Mouse (Mus musculus) spleen, postnatal 36 days (tissue): ENCODE data around the gene Rps24.
"Not testable (repeated sequence)": the region's sequence is repeated elsewhere in the genome, so short reads cannot be mapped to it uniquely, and the experiment has no call there.

Experiments used
- DNase-seq, 2 experiments: peaks; one replicate each; pipeline ENCODE4 v3.0.0; 2022; ENCODE audit warnings: low spot score in 2 of 2, mixed read lengths in 1 of 2

The Rps24 gene

GRCm38 (mm10) chr14:24486773-24487227, at the start of gene Rps24, which contains the start of gene Polr3a:
Gene Rps24, plus strand, starts transcription at chr14:24487125.
Gene Polr3a, minus strand, starts transcription at chr14:24487058.
- peak; percentile 87 to 89 for DNase-seq

- DNase-seq, result not testable (repeated sequence)
Observed at GRCm38 (mm10) chr14:24443529-24443928, 43.4 kb upstream of the Rps24 start.

GRCm38 (mm10) chr14:24458191-24458590, 28.7 kb upstream of the Rps24 start:
- DNase-seq, result no peak

- no peak for DNase-seq
Observed at GRCm38 (mm10) chr14:24468806-24469205, 18.1 kb upstream of the Rps24 start.

- no peak for DNase-seq
Observed at GRCm38 (mm10) chr14:24486241-24486767, 621 bp upstream of the Rps24 start.

- not testable (repeated sequence) for DNase-seq
Observed at GRCm38 (mm10) chr14:24489772-24490171, 2.8 kb downstream of the Rps24 start.

- peak; percentile 91 to 96 for DNase-seq
Observed at GRCm38 (mm10) chr14:24490468-24491265, 3.7 kb downstream of the Rps24 start.

- no peak for DNase-seq
Observed at GRCm38 (mm10) chr14:24491266-24491981, 4.5 kb downstream of the Rps24 start.

- no peak for DNase-seq
Observed at GRCm38 (mm10) chr14:24493256-24493655, 6.3 kb downstream of the Rps24 start.

- no peak for DNase-seq
Observed at GRCm38 (mm10) chr14:24496507-24496906, 9.6 kb downstream of the Rps24 start.

- DNase-seq, result no peak
Observed at GRCm38 (mm10) chr14:24497443-24497842, 10.5 kb downstream of the Rps24 start.

GRCm38 (mm10) chr14:24498561-24499255, 11.8 kb downstream of the Rps24 start:
- DNase-seq, result no peak

GRCm38 (mm10) chr14:24499478-24499877, 12.6 kb downstream of the Rps24 start:
- no peak for DNase-seq

GRCm38 (mm10) chr14:24500091-24500844, 13.3 kb downstream of the Rps24 start:
- DNase-seq, result peak; percentile 17 to 23

GRCm38 (mm10) chr14:24500845-24501186, 13.9 kb downstream of the Rps24 start:
- DNase-seq, result no peak

GRCm38 (mm10) chr14:24501256-24501655, 14.3 kb downstream of the Rps24 start:
- no peak for DNase-seq

- no peak for DNase-seq
Observed at GRCm38 (mm10) chr14:24507452-24508069, 20.6 kb downstream of the Rps24 start.

- DNase-seq, result no peak
Observed at GRCm38 (mm10) chr14:24508070-24508773, 21.3 kb downstream of the Rps24 start.

GRCm38 (mm10) chr14:24509557-24509956, 22.6 kb downstream of the Rps24 start:
- DNase-seq, result no peak

GRCm38 (mm10) chr14:24510218-24510617, 23.3 kb downstream of the Rps24 start:
- no peak for DNase-seq
